Mouse (Mus musculus): ENCODE results near the gene Ptpa. TPM values are rescaled to one million over a fixed set of nuclear protein-coding genes. Genes with fewer than 3 reads are reported as not detected.

Gene Ptpa
- total RNA-seq, 2 experiments from 2014 or later: 152 to 168 TPM

GRCm38 (mm10) chr2:30476241-30476640 lies 60.4 kb downstream of the Ptpa start:
- no peak for TF ChIP-seq CTCF (conservative IDR thresholded peaks at IDR 0.05)
- no peak for DNase-seq (ENCODE audit: low spot score in 2 of 2)
- no peak overlapping the region for H3K4me3 ChIP-seq
- H3K27ac ChIP-seq: no peak overlapping the region

GRCm38 (mm10) chr2:30478526-30478925 lies 62.7 kb downstream of the Ptpa start:
- Histone ChIP-seq H3K4me3 (no peak overlapping the region), H3K27ac (no peak overlapping the region)
- no peak for TF ChIP-seq CTCF (conservative IDR thresholded peaks at IDR 0.05)
- no peak for DNase-seq (ENCODE audit: low spot score in 2 of 2)

GRCm38 (mm10) chr2:30487597-30487996 lies 71.8 kb downstream of the Ptpa start:
- no peak for TF ChIP-seq CTCF (conservative IDR thresholded peaks at IDR 0.05)
- Histone ChIP-seq H3K27ac (no peak overlapping the region), H3K4me3 (no peak overlapping the region)
- DNase-seq (ENCODE audit: low spot score in 2 of 2): no peak

DNA sequence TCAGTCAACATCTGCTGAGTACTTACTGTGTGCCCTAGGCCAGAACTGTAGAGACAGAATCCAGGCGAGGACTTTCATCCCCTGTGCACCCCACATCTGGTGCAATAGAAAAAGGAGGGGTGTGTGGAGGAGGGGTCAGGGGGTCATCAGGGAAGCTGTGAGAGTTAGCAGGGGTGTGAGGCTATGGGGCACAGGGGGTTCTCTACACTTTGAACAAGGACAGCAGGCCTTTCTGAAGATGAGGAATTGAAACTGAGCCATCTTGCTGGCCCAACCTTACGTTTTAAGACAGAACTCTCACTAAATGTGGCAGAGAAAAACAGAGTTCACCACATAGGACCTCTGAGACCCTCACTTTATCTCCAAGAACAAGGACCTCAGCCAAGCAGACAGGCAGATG lies 74.5 kb downstream of the Ptpa start:
- no peak for TF ChIP-seq CTCF (conservative IDR thresholded peaks at IDR 0.05)

DNA sequence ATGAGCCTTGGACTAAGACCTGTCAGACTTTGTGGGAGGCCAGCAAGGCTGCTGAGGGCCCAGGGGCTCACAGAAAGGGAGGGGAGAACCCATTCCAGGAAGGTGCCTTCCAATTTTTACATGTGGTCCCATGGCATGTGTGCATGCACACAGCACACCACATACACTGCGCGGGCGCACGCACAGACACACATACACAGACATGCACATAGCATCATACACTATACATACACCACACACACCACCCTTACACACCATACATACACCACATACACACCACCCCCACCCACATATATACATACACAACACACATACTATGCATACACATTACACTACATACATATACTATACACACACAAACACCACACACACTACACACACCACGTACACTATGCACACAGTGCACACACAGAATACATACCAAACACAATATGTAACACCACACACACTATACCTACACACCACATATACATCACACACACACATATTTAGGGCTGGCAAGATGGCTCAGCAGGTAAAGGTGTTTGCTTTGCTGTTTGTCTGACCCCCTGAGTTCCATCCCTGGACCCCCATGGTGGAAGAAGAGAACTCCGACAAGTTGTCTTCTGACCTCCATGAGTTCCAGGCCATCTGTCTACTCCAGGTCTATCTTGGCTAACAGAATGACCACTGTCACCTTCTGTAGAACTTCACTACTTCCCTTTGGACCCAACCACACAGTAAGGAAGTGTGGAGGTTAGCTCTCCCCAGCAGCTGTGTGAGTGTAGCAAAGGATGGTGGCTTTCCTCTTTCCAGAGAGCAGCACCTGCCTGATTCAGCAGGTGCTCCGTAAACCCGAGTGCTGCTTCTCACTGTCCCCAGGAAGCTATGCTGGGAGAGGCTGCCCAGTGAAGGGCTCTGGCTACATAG lies 79.4 kb downstream of the Ptpa start:
- H3K4me3 ChIP-seq: peak overlapping the region; percentile 48; the same call in 1 of the 2 replicates
- DNase-seq (ENCODE audit: low spot score in 2 of 2): no peak
- TF ChIP-seq CTCF (conservative IDR thresholded peaks at IDR 0.05): no peak
- H3K27ac ChIP-seq: no peak overlapping the region; the same call in 1 of the 2 replicates

More for the DNA sequence above, 74.5 kb downstream of the Ptpa start:
- H3K27ac ChIP-seq: no peak overlapping the region
- H3K4me3 ChIP-seq: no peak overlapping the region
- no peak for DNase-seq (ENCODE audit: low spot score in 2 of 2)

DNA sequence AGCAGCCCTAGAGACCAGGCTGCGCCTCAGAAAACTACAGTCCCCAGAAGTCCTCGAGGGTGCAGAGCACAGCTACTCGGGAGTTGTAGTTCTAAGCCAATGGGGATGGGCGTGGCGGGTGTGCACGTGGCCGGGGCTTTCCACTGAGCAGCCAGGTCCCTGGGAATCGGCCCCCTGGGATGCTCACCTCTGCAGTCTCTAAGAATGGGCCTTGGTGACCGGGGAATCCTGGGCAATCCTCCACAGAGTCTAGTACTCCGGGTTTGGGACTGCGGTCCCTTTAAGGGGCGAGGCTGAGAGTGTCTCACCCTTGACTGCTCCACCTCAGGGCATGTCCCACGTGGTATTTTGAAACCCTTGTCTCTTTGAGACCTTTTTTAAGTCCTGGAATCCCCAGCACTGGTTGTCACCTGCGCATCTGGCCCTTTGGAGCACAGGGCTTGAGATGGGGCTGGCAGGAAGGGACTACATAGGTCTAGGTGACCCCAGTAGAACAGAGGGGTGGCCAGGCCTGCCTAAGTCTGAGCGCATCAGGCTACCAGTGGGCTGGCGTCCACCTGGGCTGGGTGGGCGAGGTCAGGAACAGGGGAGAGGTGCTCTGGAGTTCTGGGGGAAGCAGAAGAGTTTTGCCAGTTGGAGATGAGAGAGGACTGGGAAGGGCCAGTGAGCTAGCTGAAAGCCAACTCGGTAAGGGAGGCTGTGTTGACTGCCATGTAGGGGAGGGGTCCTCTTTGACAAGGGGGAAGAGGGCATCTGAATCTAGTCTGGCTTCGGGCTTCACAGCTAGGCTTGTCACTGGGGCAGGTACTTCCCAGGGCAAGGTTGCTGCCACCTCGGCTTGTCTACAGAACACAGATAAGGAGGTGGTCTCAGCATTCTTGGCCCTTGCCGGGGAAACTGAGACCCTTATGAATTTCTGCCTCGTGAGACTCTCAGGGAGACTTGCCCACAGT lies 80.3 kb downstream of the Ptpa start:
- no peak for TF ChIP-seq CTCF (conservative IDR thresholded peaks at IDR 0.05)
- H3K27ac ChIP-seq: peak overlapping the region; percentile 61; the same call in 1 of the 2 replicates
- H3K4me3 ChIP-seq: peak overlapping the region; percentile 48
- peak; percentile 67 to 80 for DNase-seq (ENCODE audit: low spot score in 2 of 2)

Small RNA genes within 50 kb of the gene (microRNA-seq; reads per million reads assigned to microRNA genes)
- 0 reads per million in 2 experiments for gene Gm47292

Other genes with a start within 250 kb of the Ptpa start
- 10 to 100 TPM; 17.6 to 24.1 TPM for gene Endog, start 244.5 kb upstream of the Ptpa start, total RNA-seq (2021)
- gene Spout1, start 237.6 kb upstream of the Ptpa start, total RNA-seq (2021): 10 to 100 TPM; 35.4 to 40.0 TPM
- gene Kyat1, start 210.2 kb upstream of the Ptpa start, total RNA-seq (2021): 10 to 100 TPM; 15.7 to 17.0 TPM
- gene Lrrc8a, start 178.3 kb upstream of the Ptpa start, total RNA-seq (2021): 10 to 100 TPM; 56.8 to 59.3 TPM
- gene Gm28035, start 175.5 kb upstream of the Ptpa start, total RNA-seq (2021): 10 to 100 TPM in 1 of 2 experiments, 1 to 10 TPM in 1; 8.7 to 10.9 TPM
- gene Phyhd1, start 149.8 kb upstream of the Ptpa start, total RNA-seq (2021): 10 to 100 TPM; 21.5 to 22.2 TPM
- gene Gm28038, start 135.0 kb upstream of the Ptpa start, total RNA-seq (2021): not detected
- gene Dolk, start 129.7 kb upstream of the Ptpa start, total RNA-seq (2021): 10 to 100 TPM; 22.1 to 22.2 TPM
- 10 to 100 TPM; 19.0 to 25.9 TPM for gene Nup188, start 129.6 kb upstream of the Ptpa start, total RNA-seq (2021)
- 100 to 1,000 TPM; 287 to 288 TPM for gene Sh3glb2, start 56.7 kb upstream of the Ptpa start, total RNA-seq (2021)
- 100 to 1,000 TPM; 112 to 120 TPM for gene Miga2, start 51.8 kb upstream of the Ptpa start, total RNA-seq (2021)
- 10 to 100 TPM; 22.8 to 24.0 TPM for gene Dolpp1, start 23.8 kb upstream of the Ptpa start, total RNA-seq (2021)
- gene Crat, start 226 bp upstream of the Ptpa start, total RNA-seq (2021): 10 to 100 TPM; 50.9 to 51.6 TPM
- gene Ier5l, start 58.2 kb downstream of the Ptpa start, total RNA-seq (2021): 10 to 100 TPM; 12.2 to 13.1 TPM
- gene Cstad, start 179.0 kb downstream of the Ptpa start, total RNA-seq (2021): 10 to 100 TPM in 1 of 2 experiments, 1 to 10 TPM in 1; 7.8 to 11.3 TPM